Mouse (Mus musculus): ENCODE measurements around the gene Rnf213.

Gene Rnf213

GRCm38 (mm10) chr11:119390271-119391231 is 2.3 kb upstream of the Rnf213 start:
- DNase-seq (ENCODE audit: low spot score in 2 of 2): peak in 1 of 2 experiments; percentile 38

GRCm38 (mm10) chr11:119391386-119392000 is 1.4 kb upstream of the Rnf213 start:
- no peak for DNase-seq (ENCODE audit: low spot score in 2 of 2)

GRCm38 (mm10) chr11:119392001-119392614 is 792 bp upstream of the Rnf213 start:
- DNase-seq (ENCODE audit: low spot score in 2 of 2): no peak

GRCm38 (mm10) chr11:119393483-119393804 is 544 bp downstream of the Rnf213 start:
- DNase-seq (ENCODE audit: low spot score in 2 of 2): no peak

- no peak for DNase-seq (ENCODE audit: low spot score in 2 of 2)
These were observed 1.3 kb downstream of the Rnf213 start for GRCm38 (mm10) chr11:119394210-119394609.

- no peak for DNase-seq (ENCODE audit: low spot score in 2 of 2)
These were observed 2.5 kb downstream of the Rnf213 start for GRCm38 (mm10) chr11:119395394-119395793.

GRCm38 (mm10) chr11:119395931-119396330 is 3.0 kb downstream of the Rnf213 start:
- DNase-seq (ENCODE audit: low spot score in 2 of 2): no peak

GRCm38 (mm10) chr11:119396461-119396860 is 3.6 kb downstream of the Rnf213 start:
- no peak for DNase-seq (ENCODE audit: low spot score in 2 of 2)

GRCm38 (mm10) chr11:119402501-119403160 is 9.7 kb downstream of the Rnf213 start:
- DNase-seq (ENCODE audit: low spot score in 2 of 2): no peak

GRCm38 (mm10) chr11:119404627-119405026 is 11.7 kb downstream of the Rnf213 start:
- DNase-seq (ENCODE audit: low spot score in 2 of 2): no peak

- no peak for DNase-seq (ENCODE audit: low spot score in 2 of 2)
These were observed 14.5 kb downstream of the Rnf213 start for GRCm38 (mm10) chr11:119407381-119407780.

GRCm38 (mm10) chr11:119407977-119408376 is 15.1 kb downstream of the Rnf213 start:
- DNase-seq (ENCODE audit: low spot score in 2 of 2): no peak

GRCm38 (mm10) chr11:119419327-119420118 is 26.6 kb downstream of the Rnf213 start:
- no peak for DNase-seq (ENCODE audit: low spot score in 2 of 2)

GRCm38 (mm10) chr11:119420426-119420825 is 27.5 kb downstream of the Rnf213 start:
- no peak for DNase-seq (ENCODE audit: low spot score in 2 of 2)

GRCm38 (mm10) chr11:119427431-119427830 is 34.5 kb downstream of the Rnf213 start:
- no peak for DNase-seq (ENCODE audit: low spot score in 2 of 2)

GRCm38 (mm10) chr11:119427986-119428385 is 35.1 kb downstream of the Rnf213 start:
- DNase-seq (ENCODE audit: low spot score in 2 of 2): no peak

- DNase-seq (ENCODE audit: low spot score in 2 of 2): no peak
These were observed 35.8 kb downstream of the Rnf213 start for GRCm38 (mm10) chr11:119428649-119429136.

- DNase-seq (ENCODE audit: low spot score in 2 of 2): no peak
These were observed 38.6 kb downstream of the Rnf213 start for GRCm38 (mm10) chr11:119431516-119431915.

- no peak for DNase-seq (ENCODE audit: low spot score in 2 of 2)
These were observed 39.8 kb downstream of the Rnf213 start for GRCm38 (mm10) chr11:119432706-119433105.

GRCm38 (mm10) chr11:119434316-119434715 is 41.4 kb downstream of the Rnf213 start:
- DNase-seq (ENCODE audit: low spot score in 2 of 2): no peak

All from left cerebral cortex, adult 9 months (tissue).